Mouse (Mus musculus) large intestine, adult 2 months (tissue): ENCODE measurements around the gene Emilin1. TPM values are rescaled to one million over a fixed set of nuclear protein-coding genes. Genes with fewer than 3 reads are reported as not detected.

Experiments used
- DNase-seq: peaks from one replicate; pipeline ENCODE4 v3.0.0-alpha.2; 2012; ENCODE audit warnings: low read depth, low spot score
- WGBS: fragments of 180-500 bp; shearing (Covaris S2); methylation state at CpG from one replicate; pipeline ENCODE4 v1.1.7; 2018; 5-methylcytosine and 5-hydroxymethylcytosine counted together
- polyA plus RNA-seq: library from polyadenylated mRNA; depleted of rRNA; stranded (reverse); fragments of >200 nt; gene quantifications from 2 replicates; pipeline ENCODE4 v1.2.3, GENCODE M21; 2012

The Emilin1 gene
- polyA plus RNA-seq, 1 experiment, result 48.6 TPM

- DNase-seq, result peak; percentile 67
- 2% methylated on average over 38 of the region's 40 CpGs for WGBS
Measured at GRCm38 (mm10) chr5:30921256-30922033, 8.2 kb downstream of the Emilin1 start, which contains the start of gene Khk. Gene Khk (plus strand): TSS chr5:30921431.

GRCm38 (mm10) chr5:30922581-30923041 is 9.4 kb downstream of the Emilin1 start:
- WGBS, result 62% methylated on average over 10 of the region's 10 CpGs
- DNase-seq, result no peak

GRCm38 (mm10) chr5:30923119-30923518 is 9.9 kb downstream of the Emilin1 start:
- 75% methylated on average over 6 of the region's 6 CpGs for WGBS
- DNase-seq, result no peak

- no peak for DNase-seq
- WGBS, result 85% methylated on average over 8 of the region's 8 CpGs
Measured at GRCm38 (mm10) chr5:30924614-30925013, 11.4 kb downstream of the Emilin1 start.

DNA sequence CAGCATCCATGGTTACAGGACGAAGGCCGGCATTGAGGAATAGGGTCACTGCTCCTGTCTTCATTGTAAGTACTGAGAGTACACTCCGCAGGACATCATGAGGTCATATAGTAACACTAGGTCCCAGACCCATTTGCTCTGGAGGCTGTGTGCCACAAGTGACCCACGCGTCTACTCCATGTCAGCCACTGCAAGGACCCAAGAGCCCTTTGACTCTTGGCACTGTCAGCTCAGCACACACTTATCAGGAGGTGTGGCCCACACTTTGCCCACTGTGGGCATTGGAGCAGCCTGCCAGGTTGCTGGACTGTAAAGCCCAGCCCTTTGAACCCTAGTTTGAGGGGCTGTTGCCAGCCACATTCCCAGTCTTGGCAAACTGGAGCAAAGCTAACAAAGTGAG is 12.0 kb downstream of the Emilin1 start:
- 71% methylated on average over 5 of the region's 5 CpGs for WGBS
- DNase-seq, result no peak

GRCm38 (mm10) chr5:30926073-30926472 is 12.9 kb downstream of the Emilin1 start:
- DNase-seq, result no peak

GRCm38 (mm10) chr5:30927945-30928529 is 14.8 kb downstream of the Emilin1 start:
- WGBS, result 45% methylated on average over 7 of the region's 7 CpGs
- DNase-seq, result no peak

More at GRCm38 (mm10) chr5:30926073-30926472, 12.9 kb downstream of the Emilin1 start:
- 59% methylated on average over 2 of the region's 2 CpGs for WGBS

GRCm38 (mm10) chr5:30930121-30930520 is 16.9 kb downstream of the Emilin1 start:
- 15% methylated on average over 4 of the region's 4 CpGs for WGBS
- DNase-seq, result no peak

- no peak for DNase-seq
- WGBS, result 35% methylated on average over 6 of the region's 6 CpGs
Measured at GRCm38 (mm10) chr5:30930846-30931245, 17.6 kb downstream of the Emilin1 start.

GRCm38 (mm10) chr5:30931378-30931777 is 18.2 kb downstream of the Emilin1 start:
- 76% methylated on average over 4 of the region's 4 CpGs for WGBS
- DNase-seq, result no peak

DNA sequence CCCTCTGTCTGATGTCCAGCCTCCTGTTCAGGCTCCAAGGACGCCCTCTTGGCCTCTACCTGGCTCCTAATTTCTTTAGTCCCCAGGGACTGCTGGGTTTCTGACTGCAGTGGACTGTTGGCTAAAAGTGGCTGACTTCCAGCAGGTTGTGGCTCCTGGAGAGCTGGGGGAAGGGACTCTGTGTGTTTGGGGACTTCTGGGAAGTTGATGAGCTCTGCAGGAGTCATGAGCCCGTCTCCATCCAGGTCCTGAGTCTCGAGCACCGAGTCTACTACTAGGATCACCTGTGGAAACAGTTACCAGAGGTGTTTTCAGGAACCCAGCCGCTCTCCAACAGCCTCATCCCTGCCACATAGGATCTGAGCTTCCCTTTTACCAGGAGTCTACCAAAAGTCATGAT is 20.5 kb downstream of the Emilin1 start:
- WGBS, result 81% methylated on average over 5 of the region's 5 CpGs
- no peak for DNase-seq

GRCm38 (mm10) chr5:30934725-30935461 is 21.7 kb downstream of the Emilin1 start:
- DNase-seq, result no peak
- WGBS, result 96% methylated on average over 5 of the region's 5 CpGs

DNA sequence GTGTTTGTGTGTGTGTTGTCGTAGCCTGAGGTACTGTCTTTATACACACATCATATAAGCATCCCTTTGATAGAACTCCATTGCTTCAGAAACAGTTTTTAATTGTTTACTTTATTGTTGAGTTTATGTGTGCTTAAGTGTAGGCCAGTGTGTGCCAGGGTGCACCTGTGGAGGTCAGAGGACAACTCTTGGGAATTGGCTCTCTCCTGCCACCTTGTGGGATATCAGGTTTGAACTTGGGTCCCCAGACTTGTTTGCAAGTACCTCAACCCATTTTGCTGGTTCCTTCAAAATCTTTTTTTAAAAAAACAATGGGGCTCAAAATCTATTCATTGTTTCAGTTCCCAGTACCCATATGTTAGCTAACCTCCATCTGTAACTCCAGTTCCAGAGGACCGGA is 29.8 kb downstream of the Emilin1 start:
- WGBS, result 72% methylated on average over 2 of the region's 2 CpGs

DNA sequence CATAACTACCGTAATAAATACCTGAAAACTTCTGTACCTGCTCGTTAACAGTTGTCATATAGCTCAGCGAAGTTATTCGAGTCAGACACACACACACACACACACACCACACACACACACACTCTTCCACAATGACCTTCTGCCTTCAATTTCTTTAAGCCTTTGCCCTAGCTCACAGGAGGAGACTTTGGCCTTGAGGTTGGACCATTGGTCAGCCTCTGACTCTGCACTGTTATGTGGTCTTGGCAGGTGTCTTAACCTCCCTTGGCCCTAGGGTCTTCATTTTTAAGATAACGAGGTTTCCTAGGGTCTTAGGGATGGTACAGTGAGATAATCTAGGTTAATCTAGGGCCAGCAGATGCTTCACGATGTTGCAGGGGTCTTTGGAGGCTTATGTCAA is 31.1 kb downstream of the Emilin1 start:
- 79% methylated on average over 6 of the region's 6 CpGs for WGBS
- DNase-seq, result no peak

More for the DNA sequence above, 29.8 kb downstream of the Emilin1 start:
- no peak for DNase-seq

- WGBS, result 5% methylated on average over 44 of the region's 44 CpGs
- DNase-seq, result no peak
Measured at GRCm38 (mm10) chr5:30944956-30945781, 32.0 kb downstream of the Emilin1 start, which contains the start of gene Cgref1. Gene Cgref1 (minus strand): TSS chr5:30945591.

- 45% methylated on average over 5 of the region's 5 CpGs for WGBS
- no peak for DNase-seq
Measured at GRCm38 (mm10) chr5:30948620-30949019, 35.4 kb downstream of the Emilin1 start.

DNA sequence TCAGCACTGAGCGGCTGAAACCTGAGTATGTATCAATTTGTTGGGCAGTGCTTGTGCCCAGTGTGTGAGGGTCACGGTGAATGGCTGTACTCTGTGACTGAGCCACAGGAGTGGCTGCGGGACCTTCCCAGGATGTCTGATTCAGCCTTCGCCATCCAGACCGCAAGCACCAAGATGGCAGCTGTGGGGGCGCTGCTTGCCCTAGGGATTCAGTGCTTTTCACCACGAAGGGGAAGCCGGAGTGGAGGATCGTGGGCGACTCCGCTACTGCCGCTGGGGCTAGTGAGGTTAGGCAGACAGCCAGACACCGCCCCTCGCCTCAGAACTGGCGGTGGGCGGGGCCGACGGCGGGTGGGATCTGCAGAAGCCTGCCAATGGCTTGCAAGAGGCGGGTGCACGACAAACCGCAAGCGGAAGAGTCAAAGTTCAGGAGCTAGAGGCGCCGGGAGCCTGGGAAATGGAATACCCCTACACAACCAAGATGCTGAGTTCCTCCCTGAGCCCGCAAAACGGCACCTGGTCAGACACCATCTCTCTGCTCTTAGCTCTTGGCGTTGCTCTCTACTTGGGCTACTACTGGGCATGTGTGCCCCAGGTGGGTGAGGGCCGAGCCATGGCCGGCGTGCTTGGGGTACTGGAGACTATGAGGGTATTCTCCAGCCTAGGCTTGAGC is 36.6 kb downstream of the Emilin1 start:
- under 1% methylated on average over 31 of the region's 31 CpGs for WGBS
- DNase-seq, result no peak

GRCm38 (mm10) chr5:30950451-30950850 is 37.2 kb downstream of the Emilin1 start:
- DNase-seq, result no peak
- 60% methylated on average over 4 of the region's 4 CpGs for WGBS

DNA sequence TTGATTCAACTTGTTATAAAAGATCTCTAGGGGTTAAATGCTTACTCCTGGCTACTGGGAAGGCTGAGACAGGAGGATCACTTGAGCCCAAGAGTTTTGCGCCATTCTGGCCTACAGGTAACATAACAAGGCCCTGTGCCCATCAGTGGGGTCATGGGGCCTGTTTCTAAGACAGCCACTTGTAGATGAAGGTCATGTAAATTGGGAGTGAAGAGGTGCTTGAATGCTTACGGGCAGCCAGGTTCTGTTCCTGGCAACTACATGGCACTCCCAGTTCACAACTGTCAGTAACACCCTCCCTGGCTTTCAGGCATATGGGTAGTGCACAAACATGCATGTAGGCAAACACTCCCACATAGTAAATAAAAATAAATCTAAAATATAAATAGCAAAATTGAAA is 37.7 kb downstream of the Emilin1 start:
- DNase-seq, result no peak
- WGBS, result 66% methylated on average over 2 of the region's 2 CpGs
